Mouse (Mus musculus): Measurements from ENCODE around the gene 2900026A02Rik. TPM values are rescaled to one million over a fixed set of nuclear protein-coding genes. Genes with fewer than 3 reads are reported as not detected.
"Not testable (repeated sequence)": the region's sequence is repeated elsewhere in the genome, so short reads cannot be mapped to it uniquely, and the experiment has no call there.

Gene 2900026A02Rik
- total RNA-seq, 2 experiments from 2014 or later, result 46.8 to 48.3 TPM

DNA sequence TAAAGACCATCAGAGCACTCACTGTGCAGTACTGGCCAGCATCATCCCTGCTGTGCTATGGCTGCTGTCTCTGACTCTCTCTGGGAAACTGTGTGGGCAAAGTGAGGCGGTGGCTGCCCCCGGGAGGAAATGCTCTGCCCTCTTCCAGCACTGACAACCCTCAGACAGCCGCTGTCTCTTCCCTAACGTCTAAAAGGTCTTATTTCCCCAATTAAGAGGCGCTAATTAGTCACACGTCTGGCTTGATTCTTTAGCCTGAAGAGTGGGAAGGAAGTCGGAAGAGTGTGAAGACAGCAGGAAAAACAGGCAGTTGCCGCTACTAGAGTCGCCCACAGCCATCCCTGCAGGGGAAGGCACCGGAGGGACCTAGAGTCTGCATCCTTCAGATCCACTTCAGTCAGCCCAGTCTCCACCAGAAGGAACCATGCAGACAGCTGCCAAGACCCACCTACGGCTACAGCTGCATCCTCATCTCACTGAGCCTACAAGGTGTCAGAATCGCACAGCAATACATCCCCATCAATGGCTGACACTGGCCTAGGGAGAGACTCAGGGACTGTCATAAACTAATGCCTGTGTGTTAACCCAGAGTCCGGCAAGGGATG, 101.1 kb downstream of the 2900026A02Rik start:
- DNase-seq, result no peak

DNA sequence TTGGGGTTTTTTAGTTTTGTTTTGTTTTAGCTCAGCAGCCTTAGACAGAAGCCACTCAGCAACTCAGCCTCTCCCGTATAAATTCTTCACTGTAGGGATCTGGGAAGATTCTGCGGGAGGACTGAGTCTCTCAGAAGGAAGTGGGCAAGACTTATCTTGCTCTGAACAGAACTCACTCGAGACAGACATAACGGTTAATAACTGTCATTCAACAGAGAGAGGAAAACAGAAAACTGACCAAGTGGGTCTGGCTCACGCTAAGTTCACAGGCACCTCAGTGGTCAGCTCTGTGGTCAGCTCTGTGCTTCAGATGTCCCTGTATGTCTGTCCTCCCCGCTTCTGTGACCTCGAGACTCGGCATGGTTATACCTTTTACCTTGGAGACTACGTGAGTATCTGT, 101.7 kb downstream of the 2900026A02Rik start:
- DNase-seq, result no peak

DNA sequence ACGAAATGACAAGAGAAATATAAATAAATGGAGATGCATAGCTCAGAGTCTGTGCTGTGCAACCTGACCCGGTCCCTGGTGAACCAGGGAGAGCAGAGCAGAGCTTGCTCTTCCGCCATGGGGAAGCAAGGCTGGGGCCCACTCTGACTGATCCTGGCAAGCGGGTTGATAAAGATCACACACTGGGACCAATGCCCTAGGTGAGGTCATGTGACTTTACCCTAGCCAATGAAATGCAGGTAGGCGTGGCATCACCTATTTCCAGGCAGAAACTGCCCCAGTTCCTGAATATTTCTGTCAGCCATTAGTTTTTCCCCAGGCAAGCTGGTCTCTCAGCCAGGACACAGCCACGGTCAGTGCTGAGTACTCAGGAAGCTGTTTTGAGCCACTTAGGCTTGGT, 102.3 kb downstream of the 2900026A02Rik start:
- no peak for DNase-seq

DNA sequence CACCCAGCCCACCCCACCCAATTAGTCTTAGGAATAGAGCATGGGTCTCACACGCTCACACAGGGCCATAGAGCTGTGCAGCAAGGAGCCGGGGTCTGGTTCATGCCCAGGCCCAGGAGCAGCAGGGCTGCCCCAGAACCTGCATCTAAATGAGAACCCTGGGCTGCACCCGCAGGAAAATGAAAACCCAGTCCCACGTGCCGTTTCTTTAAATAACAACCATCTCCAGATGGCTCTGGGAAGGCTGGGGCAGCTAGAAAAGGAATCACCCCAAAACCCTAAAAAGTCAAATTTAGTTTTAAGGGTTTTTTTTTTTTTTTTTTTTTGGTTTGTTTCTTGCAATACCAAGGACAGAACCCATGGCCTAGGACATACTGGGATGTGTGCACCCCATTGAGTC, 103.7 kb downstream of the 2900026A02Rik start:
- DNase-seq, result no peak

DNA sequence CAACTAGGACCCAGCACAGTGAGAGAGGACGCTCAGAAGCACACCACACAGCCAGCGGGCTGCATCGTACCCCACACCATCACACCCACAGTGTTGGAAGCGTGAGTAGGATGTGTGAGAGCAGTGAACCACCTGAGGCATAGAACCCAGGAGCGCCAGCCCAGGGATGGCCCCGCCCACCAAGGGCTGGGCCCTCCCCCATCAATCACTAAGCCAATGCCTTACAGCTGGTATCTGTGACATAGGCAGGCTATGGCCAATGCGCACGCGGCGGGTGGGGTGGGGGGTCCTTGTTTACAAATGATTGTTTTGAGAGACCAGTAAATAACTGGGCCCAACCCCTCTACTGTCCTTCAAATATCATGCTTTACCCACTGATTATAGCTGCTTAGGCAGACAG, 105.1 kb downstream of the 2900026A02Rik start:
- DNase-seq, result no peak

DNA sequence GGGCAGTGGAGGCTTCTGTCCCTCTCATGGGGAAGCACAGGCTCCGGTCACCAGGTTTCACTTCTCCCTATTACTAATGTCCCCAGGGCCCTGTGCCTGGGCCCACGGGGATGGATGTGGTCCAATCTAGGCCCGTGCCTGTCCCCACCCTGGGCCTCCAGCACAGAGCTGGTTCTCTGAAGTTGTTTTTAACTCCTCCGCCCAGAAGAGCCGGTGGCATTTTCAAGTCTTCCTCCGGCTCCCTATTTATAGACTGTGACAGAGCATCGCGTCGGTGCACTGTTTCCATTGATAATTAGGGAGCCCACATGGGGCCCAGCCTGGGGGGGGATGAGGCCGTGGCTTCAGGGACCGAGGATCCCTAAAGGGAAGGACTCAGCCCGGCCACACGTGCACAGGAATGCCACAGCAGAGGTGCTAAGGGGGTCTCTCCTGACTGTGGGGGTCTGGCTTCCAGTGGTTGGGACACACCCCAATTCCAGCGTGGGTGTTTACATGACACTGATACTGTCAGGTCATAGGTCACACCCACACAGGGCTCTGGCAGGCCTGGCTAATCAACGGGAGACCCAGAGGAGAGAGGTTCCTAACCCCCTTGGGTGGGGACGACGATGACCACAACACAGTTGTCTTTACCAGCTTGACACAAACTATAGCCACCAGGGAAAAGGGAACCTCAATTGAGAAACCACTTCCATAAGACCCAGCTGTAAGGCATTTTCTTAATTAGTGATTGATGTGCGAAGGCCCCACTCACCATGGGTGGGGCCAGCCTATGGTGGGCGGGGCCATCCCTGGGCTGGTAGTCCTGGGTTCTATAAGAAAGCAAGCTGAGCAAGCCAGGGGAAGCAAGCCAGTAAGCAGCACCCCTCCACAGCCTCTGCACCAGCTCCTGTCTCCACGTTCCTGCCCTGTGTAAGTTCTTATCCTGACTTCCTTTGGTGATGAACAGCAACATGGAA, 106.5 kb downstream of the 2900026A02Rik start:
- peak; percentile 67 for DNase-seq

DNA sequence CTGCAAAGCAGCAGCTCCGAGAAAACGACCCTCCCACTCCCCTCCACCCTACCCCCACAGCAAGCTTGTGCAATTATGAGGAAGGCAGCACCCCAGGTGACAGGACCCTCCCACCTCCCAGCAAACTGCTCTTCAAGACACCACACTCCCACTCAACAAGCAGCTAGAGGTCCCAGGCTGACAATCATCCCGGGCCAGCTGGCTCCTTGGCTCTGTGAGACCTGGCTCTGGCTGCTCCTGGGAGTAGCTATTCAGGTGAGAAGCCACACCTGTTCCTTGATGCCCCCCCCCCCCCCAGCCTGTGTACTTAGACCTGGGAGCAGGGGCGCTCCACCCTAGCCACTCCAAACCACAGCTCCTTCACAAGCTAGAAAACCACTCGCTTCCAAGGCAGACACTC, 107.9 kb downstream of the 2900026A02Rik start:
- DNase-seq, result no peak

DNA sequence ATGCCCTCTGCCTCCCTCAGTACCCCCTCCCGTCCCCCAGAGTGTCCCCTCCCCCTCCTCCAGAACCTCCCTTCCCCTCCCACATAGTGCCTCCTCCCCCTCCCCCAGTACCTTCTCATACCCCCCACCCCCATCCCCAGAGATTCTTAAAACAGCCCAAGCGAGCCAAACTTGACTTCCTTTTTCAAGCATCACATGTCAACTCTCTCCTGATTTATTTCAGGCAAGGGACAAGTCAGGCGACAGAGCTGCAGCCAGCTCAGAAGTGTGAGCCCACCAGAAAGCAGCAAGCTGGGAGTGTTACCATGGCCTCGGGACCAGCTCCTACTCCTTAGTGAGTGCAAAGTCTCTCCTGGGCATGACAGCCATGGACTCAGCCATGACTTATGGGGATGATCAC, 109.7 kb downstream of the 2900026A02Rik start:
- no peak for DNase-seq

DNA sequence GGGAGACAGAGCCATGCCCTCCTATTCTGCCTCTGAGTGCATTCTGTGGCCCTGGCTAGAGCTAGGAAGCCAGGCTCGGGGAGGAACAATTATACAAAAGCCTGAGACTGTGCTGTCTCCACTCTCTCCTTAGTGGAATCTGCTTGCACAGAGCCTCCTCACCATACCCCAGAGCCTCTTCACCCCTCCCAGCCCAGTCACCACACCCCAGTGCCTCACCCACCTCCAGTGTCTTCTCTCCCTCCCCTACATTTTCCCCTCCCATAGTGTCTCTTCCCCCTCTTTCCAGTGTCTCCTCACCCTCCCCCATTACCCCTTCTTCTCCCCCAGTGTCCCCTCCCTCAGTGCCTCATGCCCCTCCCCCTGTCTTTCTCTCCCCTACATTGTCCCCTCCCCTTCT, 110.1 kb downstream of the 2900026A02Rik start:
- DNase-seq, result no peak

DNA sequence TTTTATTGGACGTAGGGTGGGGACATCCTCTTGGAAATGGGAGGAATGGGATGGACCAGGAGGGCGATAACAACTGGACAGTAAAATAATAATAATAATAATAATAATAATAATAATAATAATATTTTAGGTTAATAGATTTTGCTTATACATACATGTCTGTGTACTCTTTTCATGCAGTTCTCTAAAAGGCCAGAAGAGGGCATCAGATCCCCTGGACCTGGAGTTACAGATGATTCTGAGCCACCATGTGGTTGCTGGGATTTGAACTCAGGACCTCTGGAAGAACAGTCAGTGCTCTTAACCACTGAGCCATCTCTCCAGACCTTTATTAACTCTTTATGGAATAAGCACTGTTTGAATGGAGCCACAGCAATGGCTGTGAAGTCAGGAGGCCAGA, 111.4 kb downstream of the 2900026A02Rik start:
- not testable (repeated sequence) for DNase-seq

DNA sequence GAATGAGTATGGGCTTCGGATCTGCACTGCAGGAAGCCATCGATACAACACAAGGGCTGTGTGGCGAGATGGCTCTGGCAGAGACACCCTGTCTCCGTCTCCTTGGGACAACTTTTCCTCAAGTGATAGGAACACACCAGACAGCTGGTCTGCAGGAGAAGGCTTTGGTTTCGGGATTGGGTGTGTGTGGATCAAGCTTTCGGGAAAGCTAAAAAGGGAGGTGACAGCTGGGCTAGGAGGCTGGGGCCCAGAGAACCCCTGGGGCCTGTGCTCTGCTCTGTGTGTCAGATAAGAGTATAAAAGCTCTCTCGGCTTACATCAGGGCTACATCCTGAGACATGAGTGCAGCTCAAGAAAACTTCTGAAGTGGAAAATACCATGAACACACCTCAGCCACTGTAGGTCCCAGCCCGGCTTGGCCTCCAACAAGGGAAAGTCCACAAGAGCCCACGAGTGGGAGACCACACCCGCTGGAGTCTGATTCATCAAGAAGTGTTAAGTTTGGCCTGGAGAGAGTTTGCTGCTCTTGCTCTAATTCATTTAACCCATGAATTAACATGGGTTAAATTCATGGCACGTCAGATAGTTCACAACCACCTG, 112.8 kb downstream of the 2900026A02Rik start:
- no peak for DNase-seq

DNA sequence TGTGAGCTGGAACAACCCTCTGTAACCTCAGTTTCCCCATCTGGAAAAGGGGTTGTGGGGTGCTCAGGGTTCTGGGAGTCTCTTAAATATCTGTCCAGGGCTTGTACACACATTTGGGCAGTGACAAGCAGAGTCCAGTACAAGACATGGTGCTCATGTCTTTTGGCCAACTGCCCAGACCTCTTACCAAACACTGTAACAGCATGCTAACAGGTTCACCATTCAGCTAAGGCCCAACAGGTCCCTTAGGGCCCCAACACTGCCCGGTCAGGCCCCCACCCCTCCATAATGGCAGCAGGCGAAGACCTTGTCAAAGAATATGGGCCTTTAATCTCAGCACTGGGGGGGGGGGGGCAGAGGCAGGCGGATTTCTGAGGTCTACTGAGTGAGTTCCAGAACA, 113.3 kb downstream of the 2900026A02Rik start:
- DNase-seq, result peak; percentile 55

DNA sequence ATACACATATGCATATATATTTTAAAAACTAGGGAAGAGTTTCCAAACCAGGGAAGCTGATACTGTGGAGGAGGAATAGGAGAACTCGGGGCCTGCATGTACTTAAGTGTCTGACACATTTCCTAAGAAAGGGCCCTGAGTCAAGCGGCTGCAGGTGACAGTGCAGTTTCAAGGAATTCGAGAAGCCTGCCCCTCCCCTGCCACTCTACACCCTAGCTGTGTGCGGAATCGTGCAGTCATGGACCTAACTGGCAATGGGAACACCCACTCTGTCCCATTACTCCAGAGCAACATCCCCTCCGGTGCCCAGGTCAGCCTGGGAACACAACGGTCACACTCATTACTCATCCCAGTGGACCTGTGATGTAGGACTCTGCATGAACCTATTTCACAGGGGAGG, 114.4 kb downstream of the 2900026A02Rik start:
- DNase-seq, result no peak

DNA sequence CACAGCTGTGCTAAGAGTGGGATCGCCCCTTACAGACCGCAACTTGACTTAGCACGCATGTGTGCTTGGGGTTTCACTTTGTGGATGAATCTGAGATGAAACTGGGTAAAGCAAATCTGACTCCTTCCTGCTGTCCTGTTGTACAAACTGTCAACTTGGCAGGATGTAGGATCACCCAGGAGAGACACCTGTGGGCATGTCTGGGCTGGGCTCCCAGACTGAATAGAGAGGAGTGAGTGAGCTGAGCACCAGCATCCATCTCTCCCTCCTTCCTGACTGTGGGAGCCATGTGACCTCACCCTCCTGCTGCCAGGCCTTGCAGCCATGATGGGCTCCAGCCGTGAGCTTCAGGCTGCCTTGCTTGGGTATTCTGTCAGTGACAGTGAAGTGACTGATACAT, 115.6 kb downstream of the 2900026A02Rik start:
- DNase-seq, result no peak

DNA sequence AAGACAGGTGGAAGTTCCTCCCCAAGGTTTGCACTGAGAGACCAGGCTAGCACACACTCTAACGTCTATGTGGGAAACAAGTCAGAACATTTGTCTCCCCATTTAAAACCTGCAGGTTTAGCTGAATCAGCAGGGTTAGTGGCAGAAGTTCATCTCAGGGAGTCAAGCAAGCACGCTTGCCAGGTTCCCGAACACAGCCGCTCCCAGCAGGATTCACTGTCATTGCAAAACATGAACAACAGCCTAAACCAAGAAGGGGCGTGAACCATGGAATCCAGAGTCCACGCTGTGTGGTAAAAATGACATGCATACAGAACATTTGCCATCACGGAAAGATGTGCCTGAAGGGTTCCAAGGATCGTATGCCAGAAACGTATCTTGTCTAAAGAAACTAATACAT, 116.0 kb downstream of the 2900026A02Rik start:
- no peak for DNase-seq

DNA sequence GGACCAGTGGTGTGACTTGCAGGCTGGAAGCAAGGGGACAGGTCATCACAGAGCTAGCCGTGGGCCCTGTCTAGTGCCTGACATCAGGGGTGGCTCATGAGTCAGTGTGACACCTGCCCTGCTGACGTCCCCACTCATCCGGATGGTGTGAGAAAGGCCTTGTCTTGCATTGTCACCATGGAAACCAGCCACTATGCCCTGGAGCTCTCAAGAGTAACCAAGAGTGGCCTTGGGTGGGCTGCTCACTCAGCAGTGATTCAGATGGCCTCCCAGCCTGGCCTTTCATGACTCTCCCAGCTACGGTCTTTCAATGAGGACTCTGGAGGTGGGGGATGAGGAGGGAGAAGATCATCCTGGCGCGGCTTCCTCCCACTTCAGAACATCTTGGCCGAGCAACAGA, 118.6 kb downstream of the 2900026A02Rik start:
- no peak for DNase-seq

DNA sequence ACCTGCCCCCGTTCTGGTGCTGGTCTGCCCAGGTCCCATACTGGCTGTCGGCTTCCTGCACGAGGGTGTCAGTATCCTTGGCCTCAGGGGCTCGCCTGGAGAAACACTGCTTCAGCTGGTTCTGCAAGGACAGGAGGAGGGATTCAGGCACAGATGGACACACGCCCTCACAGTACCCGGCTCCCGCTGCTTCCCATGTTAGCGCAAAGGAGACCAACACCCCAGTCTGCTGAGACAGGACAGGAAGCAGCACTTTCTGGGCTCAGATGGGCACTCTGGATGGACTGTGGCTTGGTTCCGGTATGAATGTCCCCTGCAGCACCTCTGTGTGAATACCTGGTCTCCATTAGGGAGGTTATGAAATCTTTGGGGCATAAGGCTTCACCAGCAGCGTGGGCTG, 119.6 kb downstream of the 2900026A02Rik start:
- no peak for DNase-seq

DNA sequence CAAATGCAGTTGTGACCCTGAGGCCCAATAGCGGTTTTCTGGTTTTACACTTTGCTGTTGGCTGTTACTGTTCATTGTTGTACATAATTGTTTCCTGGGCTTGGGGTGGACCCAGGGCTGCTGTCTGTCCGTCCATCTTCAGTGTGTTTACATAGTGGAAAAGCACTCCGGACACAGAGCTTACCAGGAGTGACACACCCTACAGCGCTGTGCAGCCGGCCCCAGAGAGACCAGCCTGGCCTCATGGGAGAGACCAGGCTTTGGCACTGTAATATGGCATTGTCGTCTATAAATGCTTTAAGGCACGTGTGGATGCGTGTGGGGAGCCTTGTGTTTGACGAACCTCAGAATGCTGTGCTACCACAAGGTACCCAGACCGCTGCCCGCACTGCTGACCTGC, 120.6 kb downstream of the 2900026A02Rik start:
- DNase-seq, result no peak

DNA sequence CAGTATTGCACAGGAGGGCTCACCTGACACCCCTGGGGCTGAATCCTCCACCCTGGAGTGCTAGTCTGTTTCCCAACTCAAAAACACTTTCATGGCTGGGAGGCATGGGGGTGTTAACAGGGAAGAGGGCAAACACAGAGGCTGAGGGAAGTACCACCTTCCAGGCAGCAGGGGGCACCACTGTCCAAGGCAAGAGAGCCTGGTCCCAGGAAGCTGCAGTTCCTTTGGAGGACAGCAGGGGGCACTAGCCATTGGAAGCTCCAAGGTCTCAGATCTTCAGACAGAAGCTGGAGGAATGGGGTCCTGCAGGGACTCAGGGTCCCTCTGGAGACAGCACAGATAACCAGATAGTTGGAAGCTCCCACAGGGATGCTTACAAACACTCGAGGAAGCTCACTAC, 121.5 kb downstream of the 2900026A02Rik start:
- DNase-seq, result peak; percentile 97

DNA sequence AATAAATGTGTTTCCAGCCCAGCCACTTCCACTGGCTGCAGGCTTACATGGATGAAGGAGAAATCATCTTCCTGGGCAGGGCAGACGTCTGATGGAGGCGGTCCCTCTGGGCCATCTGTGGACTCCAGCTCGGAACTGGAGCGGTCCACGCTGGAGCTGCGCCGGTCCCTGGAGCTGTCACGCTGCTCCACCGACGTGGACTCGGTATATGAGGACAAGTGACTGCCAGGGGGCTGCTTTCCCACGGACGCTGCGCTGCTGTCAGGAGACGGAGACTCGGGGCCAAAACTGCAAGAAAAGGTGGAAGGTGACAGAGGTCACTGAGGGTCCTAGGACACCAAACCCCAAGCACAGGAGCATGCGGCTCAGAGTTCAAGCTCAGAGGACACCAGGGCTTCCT, 123.5 kb downstream of the 2900026A02Rik start:
- DNase-seq, result no peak

DNA sequence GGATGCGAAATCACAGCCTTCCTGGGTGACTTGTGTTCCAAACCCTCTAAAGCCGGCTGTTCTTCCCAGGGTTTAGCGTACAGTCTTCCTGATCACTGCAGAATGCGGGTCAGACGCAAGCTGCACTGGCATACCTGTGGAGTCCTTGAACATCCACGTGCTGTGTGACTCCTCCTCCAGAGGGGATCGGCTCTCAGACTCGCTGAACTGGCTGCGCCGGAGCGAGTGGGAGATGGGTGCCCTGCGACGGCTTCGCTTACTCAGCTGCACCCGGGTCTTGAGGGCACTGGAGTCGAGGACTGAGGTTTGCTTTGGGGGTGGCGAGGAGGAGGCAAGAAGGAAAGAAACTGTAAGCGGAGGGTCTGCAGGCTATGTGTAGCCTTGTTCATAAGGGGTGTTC, 125.6 kb downstream of the 2900026A02Rik start:
- no peak for DNase-seq

DNA sequence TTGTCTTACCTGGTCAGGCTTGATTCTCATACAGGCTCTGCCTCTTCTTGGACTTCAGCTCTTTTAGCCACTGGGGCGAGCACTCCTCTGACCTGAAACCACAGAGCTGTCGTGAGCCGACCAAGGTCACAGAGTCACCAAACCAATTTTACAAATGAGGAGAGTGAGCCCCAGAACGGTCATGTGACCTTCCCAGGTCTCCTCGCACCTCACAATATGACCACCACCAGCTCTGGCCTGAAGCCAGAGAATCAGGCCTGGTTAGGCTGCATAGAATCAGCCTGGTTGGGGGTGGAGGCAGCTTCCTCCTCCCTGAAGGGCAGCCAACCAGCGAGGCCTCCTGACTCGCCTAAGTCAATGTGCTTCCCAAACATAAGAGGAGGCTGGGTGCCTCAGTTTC, 128.6 kb downstream of the 2900026A02Rik start:
- DNase-seq, result no peak

DNA sequence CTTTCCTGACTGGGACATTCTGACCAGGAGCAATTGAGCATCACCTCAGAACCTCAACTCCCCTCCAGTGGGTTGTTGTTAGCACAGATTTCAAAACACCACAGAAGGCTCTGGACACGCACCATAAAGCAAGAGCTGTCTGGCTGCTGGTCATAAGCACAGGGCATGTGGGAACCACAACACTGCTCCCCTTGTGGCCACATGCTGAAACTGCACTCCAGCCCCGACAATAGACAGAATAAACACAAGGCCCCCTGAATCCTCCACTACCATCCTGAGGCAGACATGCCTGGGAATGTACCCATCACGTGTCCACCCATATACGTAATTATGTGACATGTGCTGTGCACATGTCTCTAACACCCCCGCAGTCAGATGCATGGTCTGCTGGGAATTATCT, 129.9 kb downstream of the 2900026A02Rik start:
- peak; percentile 74 for DNase-seq

DNA sequence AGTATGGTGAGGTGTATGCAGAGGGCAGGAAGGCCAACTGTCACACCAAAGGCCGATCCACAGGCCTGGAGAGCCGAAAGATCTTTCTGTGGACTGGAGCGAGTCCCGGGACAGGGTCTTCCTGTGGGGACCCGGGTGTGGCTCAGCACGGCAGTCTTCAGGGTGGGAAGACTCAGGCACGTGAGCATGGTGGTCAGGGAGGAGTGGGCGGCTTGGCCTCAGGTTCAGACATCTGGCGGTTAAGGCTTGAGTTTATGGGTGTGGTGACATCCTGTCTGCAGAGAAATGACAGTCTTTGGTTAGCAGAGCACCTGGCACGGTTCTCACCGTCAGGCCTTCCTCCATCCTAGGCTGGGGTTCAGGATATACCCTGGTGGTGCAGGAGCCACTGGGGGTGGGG, 130.3 kb downstream of the 2900026A02Rik start:
- DNase-seq, result no peak
